Mouse (Mus musculus): ENCODE results near the gene Mllt10.

Mllt10 gene

GRCm38 (mm10) chr2:18202923-18203322 lies 147.9 kb downstream of the Mllt10 start:
- no peak for DNase-seq

DNA sequence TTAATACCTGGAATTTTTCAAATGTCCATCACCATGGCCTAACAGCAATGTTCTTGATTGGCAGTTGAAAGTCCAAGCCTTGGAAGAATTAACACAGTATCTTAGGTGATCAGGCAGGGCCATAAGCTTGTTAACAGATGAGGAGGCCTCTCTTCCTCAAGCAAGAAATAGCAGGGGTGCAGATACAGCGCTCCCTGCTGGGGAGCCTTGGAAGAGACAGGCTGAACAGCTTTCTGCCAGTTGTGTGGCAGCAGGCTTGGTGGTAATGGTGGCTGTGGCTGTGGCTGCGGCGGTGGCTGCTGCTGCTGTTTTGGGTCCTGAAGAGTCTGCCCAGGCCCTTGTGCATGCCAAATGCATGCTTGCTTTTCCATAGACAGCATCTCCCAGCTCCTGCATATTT lies 150.1 kb downstream of the Mllt10 start:
- peak; percentile 49 to 73 for DNase-seq

GRCm38 (mm10) chr2:18206811-18207210 lies 151.8 kb downstream of the Mllt10 start:
- DNase-seq: no peak

DNA sequence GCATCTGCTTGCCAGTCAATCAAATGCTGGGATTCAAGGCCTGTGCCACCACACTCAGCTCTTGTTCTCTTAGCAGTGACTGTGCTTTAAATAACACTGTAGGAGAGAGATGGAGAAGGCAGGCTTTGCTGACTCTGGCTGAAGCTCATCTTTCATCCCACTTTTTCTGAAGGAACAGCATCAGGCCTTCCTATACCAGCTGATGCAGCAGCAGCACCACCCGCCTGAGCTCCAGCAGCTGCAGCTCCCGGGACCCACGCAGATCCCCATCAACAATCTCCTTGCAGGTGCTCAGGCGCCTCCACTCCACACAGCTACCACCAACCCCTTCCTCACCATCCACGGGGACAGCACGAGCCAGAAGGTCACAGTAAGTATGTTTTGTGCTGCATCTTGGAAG lies 153.5 kb downstream of the Mllt10 start:
- DNase-seq: no peak

DNA sequence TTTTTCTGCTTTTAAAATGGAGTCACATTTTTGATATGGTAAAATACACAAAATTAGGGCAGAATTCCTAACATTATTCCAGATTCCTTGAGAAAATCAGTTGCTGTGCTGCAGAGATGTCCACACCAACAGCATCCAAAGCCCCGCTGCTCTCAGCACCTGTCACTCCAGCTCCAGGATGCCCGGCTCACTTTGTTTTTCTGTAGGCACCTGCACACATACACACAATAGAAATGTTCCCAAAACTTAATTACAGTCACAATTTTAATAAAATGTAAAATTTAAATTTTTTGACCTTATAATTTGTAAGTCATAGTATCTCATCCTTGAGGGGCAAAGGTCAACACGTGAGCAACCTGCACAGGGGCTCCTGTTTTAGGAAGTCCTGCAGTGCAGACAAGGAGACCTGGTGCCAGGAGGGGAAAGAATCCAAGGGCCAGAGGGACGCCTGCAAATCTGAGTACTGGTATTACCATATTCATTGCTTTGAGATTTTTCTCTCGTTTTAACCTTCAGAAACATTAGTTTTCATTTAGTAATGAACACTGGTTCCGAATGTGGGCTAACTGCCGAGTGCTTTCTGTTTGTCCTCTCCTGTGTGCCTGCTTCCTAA lies 154.3 kb downstream of the Mllt10 start:
- no peak for DNase-seq

DNA sequence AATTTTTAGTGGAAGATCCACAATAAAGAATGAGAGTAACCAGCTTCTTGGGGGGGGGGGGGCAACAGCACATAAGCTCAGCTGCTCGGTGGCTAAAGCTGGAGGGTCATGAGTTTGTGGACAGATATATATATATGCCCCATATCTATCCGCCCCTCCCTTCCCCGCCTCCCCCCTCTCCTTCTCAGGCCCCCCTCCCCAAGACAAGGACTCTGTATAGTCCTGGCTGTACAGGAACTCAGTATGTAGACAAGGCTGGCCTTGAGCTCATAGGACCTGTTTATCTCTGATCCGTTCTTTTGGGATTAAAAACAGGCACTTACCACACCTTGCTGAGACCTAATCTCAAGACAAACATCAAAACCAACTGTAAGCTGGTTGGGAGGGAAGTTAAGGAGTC lies 154.9 kb downstream of the Mllt10 start:
- no peak for DNase-seq

GRCm38 (mm10) chr2:18214031-18214430 lies 159.0 kb downstream of the Mllt10 start:
- no peak for DNase-seq

DNA sequence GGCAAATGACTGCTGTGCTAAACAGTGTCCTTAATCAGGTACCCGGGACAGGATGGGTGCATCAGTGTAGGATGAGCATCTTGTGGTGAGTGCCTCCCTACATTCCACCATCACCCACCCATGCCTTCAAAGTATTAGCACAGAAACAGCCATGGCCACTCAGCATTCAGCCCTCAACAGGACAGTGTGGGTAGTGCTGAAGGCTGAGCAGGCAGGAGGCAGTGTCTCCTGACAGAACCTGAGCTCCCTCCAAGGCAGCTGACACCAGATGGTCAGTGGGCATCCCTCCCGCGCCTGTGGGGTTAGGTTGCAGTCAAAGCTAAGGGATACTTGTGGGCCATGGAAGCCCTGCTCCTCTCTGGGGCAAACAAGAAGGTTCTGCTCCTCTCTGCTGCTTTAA lies 162.8 kb downstream of the Mllt10 start:
- DNase-seq: no peak

- peak in 1 of 2 experiments; percentile 15 for DNase-seq
These were observed 163.5 kb downstream of the Mllt10 start for GRCm38 (mm10) chr2:18218500-18218899.

- DNase-seq: no peak
These were observed 164.1 kb downstream of the Mllt10 start for GRCm38 (mm10) chr2:18219136-18219535.

GRCm38 (mm10) chr2:18219569-18219968 lies 164.5 kb downstream of the Mllt10 start:
- DNase-seq: no peak

DNA sequence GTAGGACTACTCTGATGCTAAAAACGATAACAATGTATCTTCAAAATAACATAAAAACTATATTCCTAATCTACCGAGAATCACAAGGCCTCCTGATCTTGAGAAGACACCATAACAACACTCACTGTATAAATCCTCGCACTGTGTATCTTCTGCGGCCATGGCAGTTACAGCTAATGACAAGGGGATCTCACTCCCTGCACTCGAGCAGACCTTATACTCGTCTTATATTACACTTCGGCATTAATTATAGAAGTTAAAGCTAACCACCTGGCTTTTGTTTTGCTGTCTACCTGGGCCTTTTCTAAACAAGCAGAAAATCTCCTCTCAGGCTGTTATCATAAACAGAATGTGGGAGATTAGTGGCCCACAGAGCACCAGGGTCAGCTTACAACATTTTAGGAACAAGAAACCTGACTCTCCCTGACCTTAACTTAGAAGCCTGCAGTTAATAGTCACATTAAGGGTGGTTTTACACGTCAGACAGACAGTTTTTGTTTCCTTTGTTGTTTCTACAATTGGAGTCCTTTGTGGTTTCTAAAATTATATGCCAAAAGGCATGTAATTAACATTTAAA lies 173.5 kb downstream of the Mllt10 start:
- DNase-seq: no peak

DNA sequence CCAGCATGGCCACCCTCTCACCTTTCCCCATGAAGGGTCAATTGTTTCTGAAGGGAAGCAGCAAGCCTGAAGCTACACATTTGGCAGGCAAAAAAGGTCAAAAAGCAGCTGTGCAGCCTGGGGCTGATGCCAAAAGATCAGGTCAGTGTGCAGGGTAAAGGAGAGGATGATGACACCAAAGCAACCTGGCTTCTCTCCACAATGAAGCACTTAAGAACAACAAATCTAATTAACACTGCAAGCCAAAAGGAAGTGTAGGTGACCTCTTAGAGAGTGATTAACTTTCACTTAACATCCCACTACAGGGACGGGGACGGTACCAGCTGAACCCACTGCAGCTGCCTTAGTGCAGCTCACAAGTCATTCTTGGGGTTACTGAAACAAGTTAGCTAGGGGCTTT lies 174.2 kb downstream of the Mllt10 start:
- DNase-seq: peak; percentile 39 to 44

GRCm38 (mm10) chr2:18231143-18231542 lies 176.1 kb downstream of the Mllt10 start:
- no peak for DNase-seq

DNA sequence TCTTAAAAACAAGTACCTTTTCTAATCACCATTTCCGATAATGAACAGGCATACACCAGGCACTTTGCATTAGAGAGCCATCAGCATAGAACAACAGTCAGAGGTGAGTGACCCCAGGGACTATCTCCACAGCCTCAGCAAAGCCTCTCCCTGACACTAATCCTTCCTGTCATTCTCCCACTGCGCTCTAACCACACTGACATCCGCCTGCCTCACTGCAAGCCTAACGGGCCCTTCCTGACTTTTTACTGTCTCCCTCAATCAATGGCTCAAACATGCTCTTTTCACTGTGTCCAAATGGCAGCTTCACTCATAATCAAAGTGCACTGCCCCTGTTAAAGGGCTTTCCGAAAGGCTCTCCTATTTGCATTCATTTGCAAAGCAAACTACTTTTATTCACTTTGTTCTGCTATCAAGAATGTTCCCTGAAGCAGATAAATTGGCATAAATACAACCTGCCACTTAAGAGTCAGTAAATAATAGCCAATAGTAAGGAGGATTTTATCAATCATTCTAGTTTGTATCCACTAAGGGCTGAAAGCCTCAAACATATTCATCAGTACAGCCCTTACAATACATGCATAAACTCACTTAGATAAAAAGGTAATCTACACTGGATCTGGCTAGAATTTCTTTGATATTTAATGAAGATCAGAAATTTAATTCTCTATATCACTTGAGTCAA lies 178.0 kb downstream of the Mllt10 start:
- DNase-seq: no peak

GRCm38 (mm10) chr2:18235524-18235923 lies 180.5 kb downstream of the Mllt10 start:
- DNase-seq: no peak

GRCm38 (mm10) chr2:18249224-18249623 lies 194.2 kb downstream of the Mllt10 start:
- DNase-seq: no peak

Measured in kidney, adult 8-10 months (tissue).